In genomic region chr10:76725682-76726285, GRCm38 (mm10) we compare ENCODE assay signal across 8 mouse cellular contexts. TPM values are rescaled to one million over a fixed set of nuclear protein-coding genes. Genes with fewer than 3 reads are reported as not detected.
A peak's percentile ranks its signal among the peaks of the same experiment; 100 is the strongest.
DNase-seq lines count a peak whose midpoint lies in the region; ATAC-seq and TF ChIP-seq lines count a peak whose summit lies in the region.

TSS of gene Col6a1 (minus strand) at chr10:76726168.

- H3K36me3 ChIP-seq in heart, embryonic 11.5 days (ENCODE audit: control insufficient read depth, insufficient read depth, low read length) = no peaks in the 10 kb centered on the region
- H3K36me3 ChIP-seq in lung, embryonic 16.5 days (ENCODE audit: control insufficient read depth, insufficient read depth, low read length) = peaks cover 15% of the 10 kb centered on the region

- H3K9me3 ChIP-seq in heart, embryonic 11.5 days (replicated peaks; ENCODE audit: control insufficient read depth, low read length) = no peaks in the 10 kb centered on the region
- no peaks in the 10 kb centered on the region for H3K9me3 ChIP-seq in lung, embryonic 16.5 days (ENCODE audit: control insufficient read depth, low read length)

- DNase-seq in left cerebral cortex, adult 2 months (ENCODE audit: extremely low spot score in 1 of 2, low spot score in 2 of 2) = peak in 1 of 2 experiments; percentile 10
- no peak for DNase-seq in left cerebral cortex, adult 11 months (ENCODE audit: low spot score)
- peak; percentile 62 for DNase-seq in embryo, embryonic 10.5 days (ENCODE audit: low spot score)
- peak; percentile 39 to 61 for DNase-seq in kidney, postnatal 4 days
- DNase-seq in yolk sac, embryonic 10.5 days (ENCODE audit: low spot score) = peak; percentile 38
- DNase-seq in ovary, postnatal 10 days (ENCODE audit: low spot score) = no peak

- H3K9ac ChIP-seq in heart, embryonic 11.5 days (ENCODE audit: low read depth, low read length) = peak within 1 kb of the TSS; percentile 59; the same call in 1 of the 2 replicates
- H3K9ac ChIP-seq in lung, embryonic 16.5 days (ENCODE audit: low read length) = peak within 1 kb of the TSS; percentile 80

- WGBS in heart, embryonic 11.5 days (ENCODE audit: insufficient replicate concordance) = 22% methylated on average over 9 of the region's 9 CpGs
- WGBS in lung, embryonic 16.5 days = 17% methylated on average over 9 of the region's 9 CpGs

- H3K4me1 ChIP-seq in heart, embryonic 11.5 days (ENCODE audit: control insufficient read depth, insufficient read depth, low read length) = peaks cover 10% of the 10 kb centered on the region; the same call in 1 of the 2 replicates
- peaks cover 7% of the 10 kb centered on the region; the same call in 1 of the 2 replicates for H3K4me1 ChIP-seq in lung, embryonic 16.5 days (replicated peaks; ENCODE audit: control insufficient read depth, insufficient read depth, low read length)

- no peak for TF ChIP-seq CTCF in left cerebral cortex, adult 2 months (IDR thresholded peaks at IDR 0.05)

- peak within 1 kb of the TSS; percentile 47 for H3K27ac ChIP-seq in left cerebral cortex, adult 2 months
- 0 out of 2 replicates have a peak within 1 kb of the TSS, but pooled peaks have one; percentile 35 for H3K27ac ChIP-seq in heart, embryonic 11.5 days (ENCODE audit: low read depth, low read length)
- H3K27ac ChIP-seq in lung, embryonic 16.5 days (ENCODE audit: low read length) = peak within 1 kb of the TSS; percentile 87

- intact Hi-C loops in left cerebral cortex, adult 2 months (cut with DNase I) = no loop called here

- 0 out of 2 replicates have a peak, but pooled peaks have one; percentile 11 for ATAC-seq in heart, embryonic 11.5 days (replicated peaks; ENCODE audit: insufficient number of reproducible peaks, low FRiP score, low TSS enrichment)
- ATAC-seq in lung, embryonic 16.5 days (ENCODE audit: low read depth) = peak; percentile 76

- peak within 1 kb of the TSS; percentile 40 for H3K4me3 ChIP-seq in left cerebral cortex, adult 2 months
- peak within 1 kb of the TSS; percentile 4; the same call in 1 of the 2 replicates for H3K4me3 ChIP-seq in heart, embryonic 11.5 days (ENCODE audit: low read depth, low read length)
- peak within 1 kb of the TSS; percentile 59 for H3K4me3 ChIP-seq in lung, embryonic 16.5 days (ENCODE audit: low read length)

- no peaks in the 10 kb centered on the region for H3K27me3 ChIP-seq in heart, embryonic 11.5 days (ENCODE audit: control insufficient read depth, insufficient read depth, low read length)
- H3K27me3 ChIP-seq in lung, embryonic 16.5 days (ENCODE audit: control insufficient read depth, insufficient read depth, low read depth, low read length) = no peaks in the 10 kb centered on the region

- H3K4me2 ChIP-seq in heart, embryonic 11.5 days = peak within 1 kb of the TSS; percentile 55
- H3K4me2 ChIP-seq in lung, embryonic 16.5 days (ENCODE audit: low read depth, low read length) = peak within 1 kb of the TSS; percentile 80

RNA-seq across cellular contexts. Expression of gene Col6a1, which starts in this region (rescaled TPM):
- 10 to 100 TPM; 37.5 to 51.9 TPM for total RNA-seq in left cerebral cortex, adult 2 months (2021)
- polyA plus RNA-seq in heart, embryonic 11.5 days (2014; fragmentation: Nextera tagmentation; extraction: Ambion mirVana) = 16.3 and 22.1 TPM in 2 replicates
- polyA plus RNA-seq in lung, embryonic 16.5 days (2015; fragmentation: Nextera tagmentation; extraction: Ambion mirVana) = 329 and 333 TPM in 2 replicates

Comparison
In these comparisons a context has a peak if more than half of its experiments do, and no peak if none do; other contexts are left out.
1. RNA of gene Col6a1 (polyA plus RNA-seq): 329 to 333 TPM in lung, embryonic 16.5 days; 16.3 to 22.1 TPM in heart, embryonic 11.5 days; every median in the first group is over 10 times any median in the second.
2. DNase-seq: peak in embryo, embryonic 10.5 days (single experiment), kidney, postnatal 4 days (2 of 2) and yolk sac, embryonic 10.5 days (single experiment); none in left cerebral cortex, adult 11 months (single experiment) and ovary, postnatal 10 days (single experiment).
3. H3K27ac ChIP-seq: peak in every context shown above with its lines; median percentile 87 in lung, embryonic 16.5 days; 47 in left cerebral cortex, adult 2 months; 35 in heart, embryonic 11.5 days.
4. H3K4me3 ChIP-seq: peak in every context shown above with its lines; median percentile 59 in lung, embryonic 16.5 days; 40 in left cerebral cortex, adult 2 months; 4 in heart, embryonic 11.5 days.